Mouse (Mus musculus): ENCODE results near the gene Ddx27. TPM values are rescaled to one million over a fixed set of nuclear protein-coding genes. Genes with fewer than 3 reads are reported as not detected.

Ddx27 gene
- polyA plus RNA-seq, 1 experiment from 2014 or later = 54.3 TPM

- H3K9me3 ChIP-seq = peaks cover 2% of the 10 kb centered on the region; the same call in 1 of the 2 replicates
- no peak overlapping the region for H3K27ac ChIP-seq
- H3K4me1 ChIP-seq = peaks cover 24% of the 10 kb centered on the region
- no peak overlapping the region for H3K4me3 ChIP-seq
- 46% methylated on average over 18 of the region's 18 CpGs for WGBS
- no peak overlapping the region for H3K9ac ChIP-seq
- no peaks in the 10 kb centered on the region for H3K36me3 ChIP-seq
- no peaks in the 10 kb centered on the region for H3K27me3 ChIP-seq
- no peak for ATAC-seq (ENCODE audit: low FRiP score, low read depth)
- no peak overlapping the region for H3K4me2 ChIP-seq (replicated peaks)
Observed at GRCm38 (mm10) chr2:167079535-167080257, 64.7 kb downstream of the Ddx27 start.

GRCm38 (mm10) chr2:167080387-167080786 is 65.4 kb downstream of the Ddx27 start:
- peaks cover 24% of the 10 kb centered on the region for H3K4me1 ChIP-seq
- H3K36me3 ChIP-seq = no peaks in the 10 kb centered on the region
- H3K27ac ChIP-seq = no peak overlapping the region
- no peak for ATAC-seq (ENCODE audit: low FRiP score, low read depth)
- H3K27me3 ChIP-seq = no peaks in the 10 kb centered on the region
- no peak overlapping the region for H3K4me3 ChIP-seq
- no peak overlapping the region for H3K9ac ChIP-seq
- 81% methylated on average over 3 of the region's 3 CpGs for WGBS
- H3K4me2 ChIP-seq (replicated peaks) = no peak overlapping the region
- H3K9me3 ChIP-seq = peaks cover 4% of the 10 kb centered on the region; the same call in 1 of the 2 replicates

- Histone ChIP-seq H3K4me1 (peaks cover 24% of the 10 kb centered on the region), H3K9ac (no peak overlapping the region), H3K4me3 (no peak overlapping the region), H3K27me3 (no peaks in the 10 kb centered on the region), H3K4me2 (replicated peaks) (no peak overlapping the region), H3K9me3 (peaks cover 4% of the 10 kb centered on the region; the same call in 1 of the 2 replicates), H3K36me3 (no peaks in the 10 kb centered on the region), H3K27ac (no peak overlapping the region)
- WGBS = 70% methylated on average over 6 of the region's 6 CpGs
- ATAC-seq (ENCODE audit: low FRiP score, low read depth) = no peak
Observed at GRCm38 (mm10) chr2:167081135-167081534, 66.1 kb downstream of the Ddx27 start.

GRCm38 (mm10) chr2:167081639-167082038 is 66.6 kb downstream of the Ddx27 start:
- WGBS = 17% methylated on average over 4 of the region's 4 CpGs
- Histone ChIP-seq H3K4me1 (peaks cover 24% of the 10 kb centered on the region), H3K27me3 (no peaks in the 10 kb centered on the region), H3K9me3 (peaks cover 4% of the 10 kb centered on the region; the same call in 1 of the 2 replicates), H3K36me3 (no peaks in the 10 kb centered on the region), H3K27ac (no peak overlapping the region), H3K4me3 (no peak overlapping the region), H3K9ac (no peak overlapping the region), H3K4me2 (replicated peaks) (no peak overlapping the region)
- no peak for ATAC-seq (ENCODE audit: low FRiP score, low read depth)

Other genes starting within 250 kb of the Ddx27 start
- 8.7 and 9.4 TPM in 2 replicates for gene Trp53rkb, start 222.7 kb upstream of the Ddx27 start, polyA plus RNA-seq (2015; fragmentation: Nextera tagmentation; extraction: Ambion mirVana)
- 3.8 and 4.1 TPM in 2 replicates for gene Arfgef2, start 209.6 kb upstream of the Ddx27 start, polyA plus RNA-seq (2015; fragmentation: Nextera tagmentation; extraction: Ambion mirVana)
- 115 and 127 TPM in 2 replicates for gene Cse1l, start 109.2 kb upstream of the Ddx27 start, polyA plus RNA-seq (2015; fragmentation: Nextera tagmentation; extraction: Ambion mirVana)
- gene Stau1, start 18.9 kb upstream of the Ddx27 start, polyA plus RNA-seq (2015; fragmentation: Nextera tagmentation; extraction: Ambion mirVana) = 108 and 114 TPM in 2 replicates
- gene Znfx1, start 47.8 kb downstream of the Ddx27 start, polyA plus RNA-seq (2015; fragmentation: Nextera tagmentation; extraction: Ambion mirVana) = 6.0 and 7.9 TPM in 2 replicates
- 0.84 and 1.0 TPM in 2 replicates for gene Kcnb1, start 175.0 kb downstream of the Ddx27 start, polyA plus RNA-seq (2015; fragmentation: Nextera tagmentation; extraction: Ambion mirVana)
- 27.2 and 30.5 TPM in 2 replicates for gene Ptgis, start 225.4 kb downstream of the Ddx27 start, polyA plus RNA-seq (2015; fragmentation: Nextera tagmentation; extraction: Ambion mirVana)